Mouse (Mus musculus) kidney, adult 11 months (tissue): ENCODE measurements around the gene Kcnf1.

Experiments used
- DNase-seq: peaks from one replicate; pipeline ENCODE4 v3.0.0; 2022

Kcnf1 gene

GRCm38 (mm10) chr12:17157558-17157957 lies 19.1 kb downstream of the Kcnf1 start:
- no peak for DNase-seq

- no peak for DNase-seq
Measured at GRCm38 (mm10) chr12:17155781-17156180, 20.9 kb downstream of the Kcnf1 start.

- DNase-seq, result no peak
Measured at GRCm38 (mm10) chr12:17152840-17153239, 23.8 kb downstream of the Kcnf1 start.

- no peak for DNase-seq
Measured at GRCm38 (mm10) chr12:17148920-17149319, 27.8 kb downstream of the Kcnf1 start.

- DNase-seq, result no peak
Measured at GRCm38 (mm10) chr12:17141791-17142190, 34.9 kb downstream of the Kcnf1 start.

GRCm38 (mm10) chr12:17140436-17140835 lies 36.3 kb downstream of the Kcnf1 start:
- DNase-seq, result no peak

GRCm38 (mm10) chr12:17134546-17135096 lies 42.1 kb downstream of the Kcnf1 start:
- no peak for DNase-seq

GRCm38 (mm10) chr12:17132243-17132642 lies 44.4 kb downstream of the Kcnf1 start:
- no peak for DNase-seq

GRCm38 (mm10) chr12:17131563-17131962 lies 45.1 kb downstream of the Kcnf1 start:
- DNase-seq, result no peak

- peak; percentile 26 for DNase-seq
Measured at GRCm38 (mm10) chr12:17122881-17123280, 53.8 kb downstream of the Kcnf1 start.
